Mouse (Mus musculus) urinary bladder, adult 18-20 months (tissue): ENCODE measurements around the gene F8.
A peak's percentile ranks its signal among the peaks of the same experiment; 100 is the strongest.

Source experiments
- DNase-seq, 2 experiments: peaks; one replicate each; pipeline ENCODE4 v3.0.0; 2022; ENCODE audit warnings: low spot score in 2 of 2, mixed read lengths in 2 of 2

Gene F8

GRCm38 (mm10) chrX:75138182-75138581 is 244.2 kb downstream of the F8 start:
- DNase-seq = no peak

- DNase-seq = no peak
Measured at GRCm38 (mm10) chrX:75137729-75138128, 244.7 kb downstream of the F8 start.

- no peak for DNase-seq
Measured at GRCm38 (mm10) chrX:75136938-75137337, 245.5 kb downstream of the F8 start.

- peak; percentile 59 to 79 for DNase-seq
Measured at GRCm38 (mm10) chrX:75130467-75131160, 251.8 kb downstream of the F8 start, which contains the start of gene Mpp1. Gene Mpp1 (minus strand): TSS chrX:75131016.

GRCm38 (mm10) chrX:75129474-75129873 is 252.9 kb downstream of the F8 start:
- DNase-seq = no peak

GRCm38 (mm10) chrX:75128333-75128980 is 254.0 kb downstream of the F8 start:
- DNase-seq = no peak

- DNase-seq = no peak
Measured at GRCm38 (mm10) chrX:75126893-75127292, 255.5 kb downstream of the F8 start.

GRCm38 (mm10) chrX:75125606-75126005 is 256.8 kb downstream of the F8 start:
- no peak for DNase-seq
